Mouse (Mus musculus): Measurements from ENCODE around the gene Tgfbr3. TPM values are rescaled to one million over a fixed set of nuclear protein-coding genes. Genes with fewer than 3 reads are reported as not detected.

Tgfbr3 gene
- polyA plus RNA-seq, 1 experiment, result 40.0 TPM

GRCm38 (mm10) chr5:107218594-107218993 is 70.8 kb downstream of the Tgfbr3 start:
- no peak for TF ChIP-seq CTCF (IDR thresholded peaks at IDR 0.05; ENCODE audit: borderline replicate concordance, insufficient read depth, low read length)
- TF ChIP-seq POLR2A (IDR thresholded peaks at IDR 0.05; ENCODE audit: low read depth, low read length), result no peak
- Histone ChIP-seq H3K4me3 (ENCODE audit: insufficient read depth, low read length) (no peak overlapping the region), H3K4me1 (ENCODE audit: control insufficient read depth, insufficient read depth, low read length) (peaks cover 15% of the 10 kb centered on the region), H3K27ac (ENCODE audit: insufficient read depth, low read length) (no peak overlapping the region)

GRCm38 (mm10) chr5:107217139-107217538 is 72.3 kb downstream of the Tgfbr3 start:
- Histone ChIP-seq H3K27ac (ENCODE audit: insufficient read depth, low read length) (no peak overlapping the region), H3K4me1 (ENCODE audit: control insufficient read depth, insufficient read depth, low read length) (peaks cover 16% of the 10 kb centered on the region), H3K4me3 (ENCODE audit: insufficient read depth, low read length) (no peak overlapping the region)
- no peak for TF ChIP-seq POLR2A (IDR thresholded peaks at IDR 0.05; ENCODE audit: low read depth, low read length)
- no peak for TF ChIP-seq CTCF (IDR thresholded peaks at IDR 0.05; ENCODE audit: borderline replicate concordance, insufficient read depth, low read length)

- peaks cover 5% of the 10 kb centered on the region; the same call in 1 of the 2 replicates for H3K4me1 ChIP-seq (ENCODE audit: control insufficient read depth, insufficient read depth, low read length)
- H3K4me3 ChIP-seq (ENCODE audit: insufficient read depth, low read length), result no peak overlapping the region
- peak overlapping the region; percentile 65 for H3K27ac ChIP-seq (ENCODE audit: insufficient read depth, low read length)
- no peak for TF ChIP-seq CTCF (IDR thresholded peaks at IDR 0.05; ENCODE audit: borderline replicate concordance, insufficient read depth, low read length)
- TF ChIP-seq POLR2A (IDR thresholded peaks at IDR 0.05; ENCODE audit: low read depth, low read length), result no peak; the same call in 1 of the 2 replicates
Measured at GRCm38 (mm10) chr5:107213373-107214132, 75.9 kb downstream of the Tgfbr3 start.

GRCm38 (mm10) chr5:107211830-107212370 is 77.5 kb downstream of the Tgfbr3 start:
- no peak overlapping the region for H3K27ac ChIP-seq (ENCODE audit: insufficient read depth, low read length)
- TF ChIP-seq CTCF (IDR thresholded peaks at IDR 0.05; ENCODE audit: borderline replicate concordance, insufficient read depth, low read length) (no peak), POLR2A (IDR thresholded peaks at IDR 0.05; ENCODE audit: low read depth, low read length) (no peak)
- H3K4me3 ChIP-seq (ENCODE audit: insufficient read depth, low read length), result no peak overlapping the region
- peaks cover 7% of the 10 kb centered on the region; the same call in 1 of the 2 replicates for H3K4me1 ChIP-seq (ENCODE audit: control insufficient read depth, insufficient read depth, low read length)

DNA sequence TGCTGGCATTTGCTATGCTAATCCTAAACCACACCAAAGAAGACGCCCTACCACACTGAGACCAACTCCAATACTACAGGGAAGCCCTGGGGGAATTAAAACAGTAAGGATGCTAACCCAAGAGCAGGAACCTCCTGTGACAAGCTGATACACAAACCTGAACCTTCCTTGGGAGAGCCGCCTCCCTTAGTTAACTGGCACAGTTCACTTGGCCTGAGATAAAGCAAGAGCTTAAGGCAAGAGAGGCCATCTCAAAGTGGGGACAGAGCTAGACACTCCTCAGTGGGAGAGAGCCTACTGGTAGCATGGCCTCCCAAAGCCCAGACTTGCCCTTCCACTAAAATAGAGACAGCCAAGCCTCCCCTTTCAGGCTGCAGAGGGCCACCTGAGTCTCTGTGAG is 79.4 kb downstream of the Tgfbr3 start:
- Histone ChIP-seq H3K4me1 (ENCODE audit: control insufficient read depth, insufficient read depth, low read length) (peaks cover 7% of the 10 kb centered on the region; the same call in 1 of the 2 replicates), H3K4me3 (ENCODE audit: insufficient read depth, low read length) (no peak overlapping the region), H3K27ac (ENCODE audit: insufficient read depth, low read length) (no peak overlapping the region)
- TF ChIP-seq CTCF (IDR thresholded peaks at IDR 0.05; ENCODE audit: borderline replicate concordance, insufficient read depth, low read length) (no peak), POLR2A (IDR thresholded peaks at IDR 0.05; ENCODE audit: low read depth, low read length) (no peak)

DNA sequence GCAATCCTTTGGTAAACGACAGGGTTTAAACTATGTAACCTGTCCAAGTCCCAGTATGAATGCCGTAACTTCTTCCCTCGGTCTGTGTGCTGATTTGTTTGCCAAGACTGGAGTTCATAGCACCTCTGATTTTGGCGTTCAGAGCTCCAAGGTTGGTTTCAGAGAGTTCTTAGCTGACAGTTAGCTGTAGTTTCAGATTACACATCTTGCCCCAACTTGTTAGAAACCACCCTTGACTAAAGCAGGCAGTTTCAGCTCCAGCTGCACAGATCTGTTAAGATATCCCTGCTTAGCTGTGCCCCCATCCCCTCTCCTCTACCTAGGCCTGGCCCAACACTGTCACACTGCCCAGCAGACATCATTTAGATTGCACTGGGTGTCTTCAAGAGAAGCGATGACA is 81.5 kb downstream of the Tgfbr3 start:
- Histone ChIP-seq H3K4me1 (ENCODE audit: control insufficient read depth, insufficient read depth, low read length) (peaks cover 2% of the 10 kb centered on the region; the same call in 1 of the 2 replicates), H3K27ac (ENCODE audit: insufficient read depth, low read length) (no peak overlapping the region), H3K4me3 (ENCODE audit: insufficient read depth, low read length) (no peak overlapping the region)
- no peak for TF ChIP-seq CTCF (IDR thresholded peaks at IDR 0.05; ENCODE audit: borderline replicate concordance, insufficient read depth, low read length)
- TF ChIP-seq POLR2A (IDR thresholded peaks at IDR 0.05; ENCODE audit: low read depth, low read length), result no peak

GRCm38 (mm10) chr5:107204306-107204705 is 85.1 kb downstream of the Tgfbr3 start:
- Histone ChIP-seq H3K4me3 (ENCODE audit: insufficient read depth, low read length) (no peak overlapping the region), H3K27ac (ENCODE audit: insufficient read depth, low read length) (no peak overlapping the region), H3K4me1 (ENCODE audit: control insufficient read depth, insufficient read depth, low read length) (peaks cover 17% of the 10 kb centered on the region)
- TF ChIP-seq CTCF (IDR thresholded peaks at IDR 0.05; ENCODE audit: borderline replicate concordance, insufficient read depth, low read length) (no peak), POLR2A (IDR thresholded peaks at IDR 0.05; ENCODE audit: low read depth, low read length) (no peak)

DNA sequence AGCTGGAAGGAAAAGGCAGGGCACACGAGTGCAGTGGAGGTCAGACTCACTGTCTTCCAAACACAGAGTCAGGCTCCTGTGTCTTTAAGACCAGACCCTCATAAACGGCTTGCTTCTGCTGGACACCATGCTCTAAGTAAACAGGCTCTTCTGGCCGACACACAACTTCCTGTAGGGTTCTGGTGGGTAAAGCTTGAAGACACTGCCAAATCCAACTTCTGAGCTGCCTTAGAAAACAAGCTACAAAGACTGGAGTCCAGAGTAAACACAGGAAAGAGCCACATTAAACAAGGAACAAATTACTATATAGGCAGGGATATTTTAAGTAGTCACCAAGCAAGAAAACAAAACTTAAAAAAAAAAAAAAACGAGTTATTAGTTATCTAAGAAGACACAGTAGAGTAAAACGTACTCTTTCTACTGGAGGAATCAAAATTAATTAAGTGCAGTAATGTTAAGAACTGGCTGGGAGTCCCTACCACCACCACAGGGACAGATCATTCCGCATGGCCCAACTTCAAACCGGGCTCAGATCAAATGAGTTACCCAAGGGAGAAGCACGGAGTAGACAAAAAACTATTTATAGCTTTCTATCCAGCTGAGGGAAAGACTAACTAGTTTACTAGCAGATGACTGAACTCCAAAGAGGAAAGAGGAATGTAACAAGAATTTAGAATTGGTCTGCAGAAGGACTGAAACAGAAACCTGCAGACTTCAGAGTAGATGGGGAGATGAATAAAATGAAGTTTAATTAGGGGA is 86.4 kb downstream of the Tgfbr3 start:
- TF ChIP-seq POLR2A (IDR thresholded peaks at IDR 0.05; ENCODE audit: low read depth, low read length) (no peak), CTCF (IDR thresholded peaks at IDR 0.05; ENCODE audit: borderline replicate concordance, insufficient read depth, low read length) (no peak)
- Histone ChIP-seq H3K4me3 (ENCODE audit: insufficient read depth, low read length) (no peak overlapping the region), H3K27ac (ENCODE audit: insufficient read depth, low read length) (peak overlapping the region; percentile 23; the same call in 1 of the 2 replicates), H3K4me1 (ENCODE audit: control insufficient read depth, insufficient read depth, low read length) (peaks cover 20% of the 10 kb centered on the region)

- H3K4me3 ChIP-seq (ENCODE audit: insufficient read depth, low read length), result no peak overlapping the region
- H3K4me1 ChIP-seq (ENCODE audit: control insufficient read depth, insufficient read depth, low read length), result peaks cover 19% of the 10 kb centered on the region
- H3K27ac ChIP-seq (ENCODE audit: insufficient read depth, low read length), result peak overlapping the region; percentile 91
- TF ChIP-seq POLR2A (IDR thresholded peaks at IDR 0.05; ENCODE audit: low read depth, low read length) (no peak), CTCF (IDR thresholded peaks at IDR 0.05; ENCODE audit: borderline replicate concordance, insufficient read depth, low read length) (no peak)
Measured at GRCm38 (mm10) chr5:107201509-107202182, 87.8 kb downstream of the Tgfbr3 start.

Measured in embryonic fibroblast, embryonic 13.5 days (primary cell).